Mouse (Mus musculus): ENCODE results near the gene Sorcs3. TPM values are rescaled to one million over a fixed set of nuclear protein-coding genes. Genes with fewer than 3 reads are reported as not detected.

Sorcs3 gene
- total RNA-seq, 1 experiment from 2014 or later = not detected

GRCm38 (mm10) chr19:48660201-48660600 lies 454.4 kb downstream of the Sorcs3 start:
- no peak for ATAC-seq (replicated peaks; ENCODE audit: low read depth, poor library complexity, severe bottlenecking)

GRCm38 (mm10) chr19:48679896-48680295 lies 474.1 kb downstream of the Sorcs3 start:
- ATAC-seq (replicated peaks; ENCODE audit: low read depth, poor library complexity, severe bottlenecking) = no peak

GRCm38 (mm10) chr19:48682485-48682884 lies 476.7 kb downstream of the Sorcs3 start:
- no peak for ATAC-seq (replicated peaks; ENCODE audit: low read depth, poor library complexity, severe bottlenecking)

- ATAC-seq (replicated peaks; ENCODE audit: low read depth, poor library complexity, severe bottlenecking) = no peak
These were observed 480.5 kb downstream of the Sorcs3 start for GRCm38 (mm10) chr19:48686369-48686768.

- ATAC-seq (replicated peaks; ENCODE audit: low read depth, poor library complexity, severe bottlenecking) = no peak
These were observed 494.4 kb downstream of the Sorcs3 start for GRCm38 (mm10) chr19:48700111-48700658.

- no peak for ATAC-seq (replicated peaks; ENCODE audit: low read depth, poor library complexity, severe bottlenecking)
These were observed 497.9 kb downstream of the Sorcs3 start for GRCm38 (mm10) chr19:48703763-48704162.

GRCm38 (mm10) chr19:48706267-48706923 lies 500.6 kb downstream of the Sorcs3 start:
- no peak for ATAC-seq (replicated peaks; ENCODE audit: low read depth, poor library complexity, severe bottlenecking)

- ATAC-seq (replicated peaks; ENCODE audit: low read depth, poor library complexity, severe bottlenecking) = no peak
These were observed 501.1 kb downstream of the Sorcs3 start for GRCm38 (mm10) chr19:48706924-48707320.

- ATAC-seq (replicated peaks; ENCODE audit: low read depth, poor library complexity, severe bottlenecking) = no peak
These were observed 520.1 kb downstream of the Sorcs3 start for GRCm38 (mm10) chr19:48725851-48726419.

GRCm38 (mm10) chr19:48727048-48727447 lies 521.2 kb downstream of the Sorcs3 start:
- ATAC-seq (replicated peaks; ENCODE audit: low read depth, poor library complexity, severe bottlenecking) = no peak

GRCm38 (mm10) chr19:48727601-48728000 lies 521.8 kb downstream of the Sorcs3 start:
- ATAC-seq (replicated peaks; ENCODE audit: low read depth, poor library complexity, severe bottlenecking) = no peak

- ATAC-seq (replicated peaks; ENCODE audit: low read depth, poor library complexity, severe bottlenecking) = no peak
These were observed 525.9 kb downstream of the Sorcs3 start for GRCm38 (mm10) chr19:48731731-48732130.

- ATAC-seq (replicated peaks; ENCODE audit: low read depth, poor library complexity, severe bottlenecking) = no peak
These were observed 528.5 kb downstream of the Sorcs3 start for GRCm38 (mm10) chr19:48734370-48734769.

- ATAC-seq (replicated peaks; ENCODE audit: low read depth, poor library complexity, severe bottlenecking) = no peak
These were observed 531.7 kb downstream of the Sorcs3 start for GRCm38 (mm10) chr19:48737554-48737953.

- no peak for ATAC-seq (replicated peaks; ENCODE audit: low read depth, poor library complexity, severe bottlenecking)
These were observed 549.3 kb downstream of the Sorcs3 start for GRCm38 (mm10) chr19:48755156-48755555.

GRCm38 (mm10) chr19:48756831-48757230 lies 551.0 kb downstream of the Sorcs3 start:
- ATAC-seq (replicated peaks; ENCODE audit: low read depth, poor library complexity, severe bottlenecking) = no peak

- no peak for ATAC-seq (replicated peaks; ENCODE audit: low read depth, poor library complexity, severe bottlenecking)
These were observed 560.7 kb downstream of the Sorcs3 start for GRCm38 (mm10) chr19:48766524-48766923.

- ATAC-seq (replicated peaks; ENCODE audit: low read depth, poor library complexity, severe bottlenecking) = no peak
These were observed 565.7 kb downstream of the Sorcs3 start for GRCm38 (mm10) chr19:48771565-48771964.

GRCm38 (mm10) chr19:48779095-48779765 lies 573.4 kb downstream of the Sorcs3 start:
- no peak for ATAC-seq (replicated peaks; ENCODE audit: low read depth, poor library complexity, severe bottlenecking)

- no peak for ATAC-seq (replicated peaks; ENCODE audit: low read depth, poor library complexity, severe bottlenecking)
These were observed 575.0 kb downstream of the Sorcs3 start for GRCm38 (mm10) chr19:48780813-48781212.
